Comparison of ENCODE assay signal across 14 mouse cellular contexts in genomic region chr1:180500641-180501040, GRCm38 (mm10). TPM values are rescaled to one million over a fixed set of nuclear protein-coding genes. Genes with fewer than 3 reads are reported as not detected.
"Had no signal": no experiment of that assay in that cellular context is flagged by ENCODE, and none has a peak within 500 bp of the region (broad histone marks: within the 10 kb centered on the region; RNA-seq: fewer than 3 reads in every experiment).

No protein-coding gene starts in this region.

- DNase-seq: lung, adult 18-20 months; lung, embryonic 14.5 days; lung, postnatal 10 days; lung, postnatal 4 days; midbrain, embryonic 14.5 days; retina, postnatal 1 day; right cerebral cortex, adult 18-20 months; right cerebral cortex, postnatal 25 days; right cerebral cortex, postnatal 4 days; spleen, adult 18-20 months; thymus, adult 2 months; thymus, postnatal 25 days had no signal

RNA-seq across cellular contexts. Expression of gene Stum, which starts 17.3 kb away (rescaled TPM):
- total RNA-seq: megakaryocyte, adult 5-6 weeks; megakaryocyte-erythroid progenitor cell, adult 5-6 weeks had no signal
